Mouse (Mus musculus): ENCODE results near the gene Mepe. TPM values are rescaled to one million over a fixed set of nuclear protein-coding genes. Genes with fewer than 3 reads are reported as not detected.

Gene Mepe
- polyA plus RNA-seq, 1 experiment from 2014 or later, result not detected

DNA sequence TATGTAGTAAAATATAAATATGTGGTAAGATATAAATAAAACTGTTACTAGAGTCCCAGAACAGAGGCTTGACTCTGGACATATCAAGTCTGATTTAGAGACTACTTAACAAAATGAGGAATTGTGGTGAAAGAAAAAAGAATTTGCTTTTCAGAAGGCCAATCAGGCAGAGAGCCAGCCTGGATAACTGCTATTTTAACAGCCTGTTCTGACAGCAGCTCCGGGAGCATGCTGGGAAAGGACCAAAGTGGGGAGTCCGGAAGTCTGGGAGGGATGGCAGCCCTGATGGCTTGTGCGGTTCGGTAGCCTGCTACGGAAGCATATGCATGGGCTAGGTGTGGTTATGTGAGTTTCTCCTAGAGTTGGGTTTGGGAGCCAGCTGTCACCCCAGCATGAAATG lies 45.5 kb downstream of the Mepe start:
- Histone ChIP-seq H3K36me3 (no peaks in the 10 kb centered on the region), H3K4me3 (no peak overlapping the region), H3K27ac (replicated peaks) (no peak overlapping the region), H3K27me3 (ENCODE audit: low read depth, poor library complexity, severe bottlenecking) (no peaks in the 10 kb centered on the region), H3K9me3 (replicated peaks) (0 out of 2 replicates have a peak, but pooled peaks cover 3% of the 10 kb centered on the region), H3K4me1 (no peaks in the 10 kb centered on the region)
- 94% methylated on average over 5 of the region's 5 CpGs for WGBS
- no peak for DNase-seq (ENCODE audit: low spot score)

DNA sequence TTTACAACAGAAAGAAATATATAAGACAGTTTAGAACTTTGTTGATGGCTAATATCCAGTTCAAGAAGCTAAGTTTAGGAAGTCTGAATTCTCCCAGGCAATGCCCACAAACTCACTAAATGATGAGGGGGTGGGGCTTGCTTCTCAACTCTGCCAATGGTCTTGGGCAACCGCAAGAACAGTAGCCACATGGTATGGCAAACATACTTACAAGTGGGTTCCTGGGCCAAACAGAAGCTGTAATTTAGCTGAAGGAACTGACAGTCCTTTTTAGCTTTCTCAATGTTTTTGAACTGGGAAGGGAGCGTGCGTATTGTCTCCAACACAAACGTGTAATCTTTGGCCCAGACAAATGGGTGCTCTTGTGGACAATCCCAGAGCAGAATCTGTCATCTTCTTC lies 46.2 kb downstream of the Mepe start:
- Histone ChIP-seq H3K36me3 (no peaks in the 10 kb centered on the region), H3K4me3 (no peak overlapping the region)
- DNase-seq (ENCODE audit: low spot score), result no peak

DNA sequence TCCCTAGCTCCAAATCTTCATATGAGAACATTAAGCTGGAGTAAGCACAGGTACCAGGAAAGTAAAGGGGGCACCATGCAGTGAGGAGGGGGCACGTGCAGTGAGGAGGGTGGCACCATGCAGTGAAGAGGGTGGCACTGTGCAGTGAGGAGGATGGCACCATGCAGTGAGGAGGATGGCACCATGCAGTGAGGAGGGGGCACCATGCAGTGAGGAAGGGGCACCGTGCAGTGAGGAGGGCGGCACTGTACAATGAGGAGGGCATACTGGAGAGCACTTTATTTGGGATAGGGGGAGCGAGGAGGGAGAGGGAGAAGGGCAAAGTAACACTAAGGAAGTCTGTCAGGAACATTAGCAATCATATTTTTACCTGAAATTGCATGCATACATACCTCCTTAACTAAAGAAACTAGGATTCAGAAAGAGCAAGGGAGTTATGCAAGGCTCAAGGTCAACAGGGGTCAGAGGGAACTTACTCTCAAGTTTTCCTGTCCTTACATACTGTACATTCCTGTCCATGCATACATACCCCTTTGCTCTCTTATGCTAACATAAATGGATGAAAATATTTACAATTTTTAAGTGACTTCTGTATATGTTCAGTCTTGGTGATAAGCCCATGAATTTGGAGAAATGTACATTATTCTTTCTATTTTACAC lies 48.6 kb downstream of the Mepe start:
- H3K36me3 ChIP-seq, result no peaks in the 10 kb centered on the region
- no peak for DNase-seq (ENCODE audit: low spot score)
- H3K27me3 ChIP-seq (ENCODE audit: low read depth, poor library complexity, severe bottlenecking), result no peaks in the 10 kb centered on the region
- no peak overlapping the region for H3K4me3 ChIP-seq
- no peaks in the 10 kb centered on the region for H3K9me3 ChIP-seq (replicated peaks)
- WGBS, result 87% methylated on average over 4 of the region's 4 CpGs
- no peaks in the 10 kb centered on the region for H3K4me1 ChIP-seq
- H3K27ac ChIP-seq (replicated peaks), result no peak overlapping the region

More for the DNA sequence above, 46.2 kb downstream of the Mepe start:
- no peaks in the 10 kb centered on the region for H3K4me1 ChIP-seq
- 95% methylated on average over 4 of the region's 4 CpGs for WGBS
- no peaks in the 10 kb centered on the region for H3K27me3 ChIP-seq (ENCODE audit: low read depth, poor library complexity, severe bottlenecking)
- no peak overlapping the region for H3K27ac ChIP-seq (replicated peaks)
- 0 out of 2 replicates have a peak, but pooled peaks cover 3% of the 10 kb centered on the region for H3K9me3 ChIP-seq (replicated peaks)

DNA sequence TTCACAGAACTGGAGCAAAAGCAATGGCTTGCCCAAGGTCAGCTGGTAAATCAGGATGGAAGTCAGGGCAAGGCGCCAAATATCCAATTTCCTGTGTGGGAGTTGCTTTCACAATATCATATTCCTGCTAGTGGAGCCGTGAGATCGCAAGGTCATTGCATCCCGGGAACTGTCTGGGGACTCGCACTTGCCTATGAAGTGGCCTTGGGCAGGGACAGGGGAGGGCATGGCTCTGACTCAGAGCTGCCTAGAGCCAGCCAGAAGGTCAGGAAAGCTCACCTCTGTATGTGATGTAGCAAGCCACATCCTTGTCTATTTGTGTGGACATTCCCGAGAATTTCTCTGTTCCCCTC lies 49.2 kb downstream of the Mepe start:
- no peaks in the 10 kb centered on the region for H3K4me1 ChIP-seq
- no peak overlapping the region for H3K4me3 ChIP-seq
- no peak overlapping the region for H3K27ac ChIP-seq (replicated peaks)
- no peak for DNase-seq (ENCODE audit: low spot score)
- no peaks in the 10 kb centered on the region for H3K36me3 ChIP-seq
- no peaks in the 10 kb centered on the region for H3K27me3 ChIP-seq (ENCODE audit: low read depth, poor library complexity, severe bottlenecking)
- 78% methylated on average over 6 of the region's 6 CpGs for WGBS
- no peaks in the 10 kb centered on the region for H3K9me3 ChIP-seq (replicated peaks)

DNA sequence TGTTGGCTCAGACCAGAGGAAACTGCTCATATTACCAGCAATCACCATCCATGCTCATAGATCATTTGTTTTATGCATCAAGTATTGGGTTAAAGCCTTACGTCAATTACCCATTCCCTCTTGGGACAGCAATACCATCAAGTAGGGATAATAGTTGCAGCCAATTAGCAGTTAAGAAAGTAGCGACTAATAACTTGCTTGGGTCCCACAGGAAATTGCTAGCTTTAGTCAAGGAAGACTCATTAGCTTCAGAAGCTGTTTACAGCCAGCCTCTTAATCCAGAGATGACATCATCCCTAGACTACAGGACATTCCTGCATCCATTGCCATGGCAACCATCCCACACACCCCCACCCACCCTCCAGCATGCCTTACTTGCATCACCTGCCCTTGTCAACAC lies 50.0 kb downstream of the Mepe start:
- Histone ChIP-seq H3K4me3 (no peak overlapping the region), H3K4me1 (no peaks in the 10 kb centered on the region), H3K36me3 (no peaks in the 10 kb centered on the region), H3K27me3 (ENCODE audit: low read depth, poor library complexity, severe bottlenecking) (no peaks in the 10 kb centered on the region), H3K27ac (replicated peaks) (no peak overlapping the region), H3K9me3 (replicated peaks) (no peaks in the 10 kb centered on the region)
- DNase-seq (ENCODE audit: low spot score), result no peak
- 86% methylated on average over 2 of the region's 2 CpGs for WGBS

DNA sequence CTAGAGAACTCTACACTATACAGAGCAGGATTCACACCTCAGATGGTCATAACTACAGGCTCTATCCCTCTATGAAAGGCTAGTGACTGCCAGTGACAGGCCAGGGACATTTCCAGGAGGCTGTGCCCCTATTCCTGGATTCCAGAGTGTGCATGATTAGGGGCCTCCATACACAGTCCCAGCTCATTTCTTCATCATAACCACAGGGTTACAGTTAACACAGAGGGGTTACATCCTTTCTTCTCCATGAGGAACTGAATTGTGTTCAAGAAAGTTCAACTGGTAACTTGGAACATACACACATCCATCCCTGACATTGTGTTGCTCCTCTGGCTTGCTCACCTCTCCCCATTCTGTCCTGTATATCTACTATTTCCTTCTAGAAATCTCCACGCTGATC lies 51.8 kb downstream of the Mepe start:
- no peaks in the 10 kb centered on the region for H3K4me1 ChIP-seq
- DNase-seq (ENCODE audit: low spot score), result no peak
- no peak overlapping the region for H3K27ac ChIP-seq (replicated peaks)
- H3K9me3 ChIP-seq (replicated peaks), result no peaks in the 10 kb centered on the region
- H3K4me3 ChIP-seq, result no peak overlapping the region
- H3K27me3 ChIP-seq (ENCODE audit: low read depth, poor library complexity, severe bottlenecking), result no peaks in the 10 kb centered on the region
- H3K36me3 ChIP-seq, result no peaks in the 10 kb centered on the region
- WGBS, result 94% methylated on average over 1 of the region's 1 CpGs

DNA sequence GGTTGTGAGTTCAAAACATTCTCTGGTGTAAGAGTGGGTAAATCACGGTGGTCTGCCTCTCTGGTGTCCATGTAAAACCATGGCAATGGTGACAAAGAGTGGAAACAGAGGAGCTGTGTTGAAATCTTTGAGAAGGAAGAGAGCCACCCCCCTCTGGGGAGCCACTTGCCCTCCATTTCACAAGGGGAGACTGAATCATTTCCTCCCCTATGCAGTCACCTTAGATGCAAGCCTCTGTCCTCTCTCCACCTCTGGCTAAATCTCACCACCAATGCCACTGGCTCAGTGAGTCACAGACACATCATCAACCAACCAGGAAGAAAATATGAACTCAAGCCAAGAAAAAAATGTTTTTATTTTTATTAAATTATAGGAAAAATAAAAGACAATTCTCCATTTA lies 55.4 kb downstream of the Mepe start:
- Histone ChIP-seq H3K27ac (replicated peaks) (no peak overlapping the region), H3K9me3 (replicated peaks) (no peaks in the 10 kb centered on the region), H3K4me1 (no peaks in the 10 kb centered on the region), H3K36me3 (no peaks in the 10 kb centered on the region), H3K27me3 (ENCODE audit: low read depth, poor library complexity, severe bottlenecking) (no peaks in the 10 kb centered on the region), H3K4me3 (no peak overlapping the region)
- no peak for DNase-seq (ENCODE audit: low spot score)
- 91% methylated on average over 1 of the region's 1 CpGs for WGBS

DNA sequence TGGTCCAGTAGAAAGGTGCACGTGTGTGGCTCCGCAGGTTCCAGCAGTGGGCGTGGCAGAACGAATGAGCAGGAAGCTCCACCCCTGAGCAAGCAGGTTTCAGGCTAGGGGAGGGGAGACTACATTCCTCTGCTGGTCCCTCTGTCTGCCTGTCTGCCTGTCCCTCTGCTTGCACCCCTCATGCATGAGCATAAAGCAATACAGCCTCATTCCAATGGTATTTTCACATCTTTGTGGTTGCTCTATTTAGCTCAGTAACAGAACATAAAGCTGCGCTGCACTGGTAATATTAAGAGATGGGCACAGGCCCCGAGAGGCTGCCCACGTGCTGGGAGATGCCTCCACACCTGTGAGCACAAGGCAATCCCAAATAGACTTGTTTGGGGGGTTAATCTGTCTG lies 56.5 kb downstream of the Mepe start:
- Histone ChIP-seq H3K9me3 (replicated peaks) (no peaks in the 10 kb centered on the region), H3K27ac (replicated peaks) (no peak overlapping the region), H3K36me3 (no peaks in the 10 kb centered on the region), H3K4me1 (no peaks in the 10 kb centered on the region), H3K4me3 (no peak overlapping the region), H3K27me3 (ENCODE audit: low read depth, poor library complexity, severe bottlenecking) (no peaks in the 10 kb centered on the region)
- no peak for DNase-seq (ENCODE audit: low spot score)
- WGBS, result 65% methylated on average over 5 of the region's 7 CpGs

DNA sequence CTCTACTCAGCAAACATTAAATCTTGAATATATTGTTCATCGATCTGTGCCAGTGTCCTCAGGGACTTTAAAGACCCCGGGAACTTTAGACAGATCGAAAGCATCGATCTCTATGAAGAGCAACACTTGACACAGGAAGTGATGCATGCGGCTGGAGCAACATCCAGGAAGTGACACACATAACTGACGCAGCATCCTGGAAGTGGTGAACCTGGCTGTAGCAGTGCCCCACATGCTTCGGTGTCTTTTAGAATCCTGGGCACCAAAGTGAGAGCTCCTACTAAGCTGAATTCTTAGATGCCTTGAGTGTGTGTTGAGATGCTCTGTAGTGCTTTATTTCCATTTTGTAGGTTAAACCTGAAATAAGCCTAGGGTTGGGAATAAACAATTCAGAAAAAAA lies 59.4 kb downstream of the Mepe start:
- Histone ChIP-seq H3K27me3 (ENCODE audit: low read depth, poor library complexity, severe bottlenecking) (no peaks in the 10 kb centered on the region), H3K4me3 (no peak overlapping the region), H3K27ac (replicated peaks) (no peak overlapping the region), H3K36me3 (no peaks in the 10 kb centered on the region), H3K4me1 (no peaks in the 10 kb centered on the region), H3K9me3 (replicated peaks) (no peaks in the 10 kb centered on the region)
- no peak for DNase-seq (ENCODE audit: low spot score)
- 94% methylated on average over 7 of the region's 7 CpGs for WGBS

DNA sequence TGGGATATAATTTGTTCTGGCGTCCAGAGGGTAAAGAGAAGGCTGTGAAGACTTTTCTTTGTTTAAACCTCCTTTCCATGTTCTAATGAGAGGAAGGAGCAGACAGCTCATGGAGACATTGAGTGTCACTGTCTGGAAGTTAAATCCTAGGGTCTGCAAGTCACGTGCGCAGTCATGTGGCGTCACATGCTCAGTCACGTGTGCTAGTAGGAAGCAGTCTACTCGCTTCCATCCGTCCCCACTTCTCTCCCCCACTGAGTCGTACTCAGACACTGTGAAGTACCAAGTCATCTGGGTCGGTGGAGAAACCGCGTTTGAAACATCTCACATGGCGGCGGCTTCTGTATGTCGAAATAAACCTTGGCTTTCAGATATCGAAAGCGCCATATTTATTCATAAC lies 60.4 kb downstream of the Mepe start:
- no peak for DNase-seq (ENCODE audit: low spot score)
- 95% methylated on average over 16 of the region's 16 CpGs for WGBS
- no peaks in the 10 kb centered on the region for H3K27me3 ChIP-seq (ENCODE audit: low read depth, poor library complexity, severe bottlenecking)
- H3K36me3 ChIP-seq, result no peaks in the 10 kb centered on the region
- no peak overlapping the region for H3K27ac ChIP-seq (replicated peaks)
- no peaks in the 10 kb centered on the region for H3K4me1 ChIP-seq
- no peaks in the 10 kb centered on the region for H3K9me3 ChIP-seq (replicated peaks)
- no peak overlapping the region for H3K4me3 ChIP-seq

DNA sequence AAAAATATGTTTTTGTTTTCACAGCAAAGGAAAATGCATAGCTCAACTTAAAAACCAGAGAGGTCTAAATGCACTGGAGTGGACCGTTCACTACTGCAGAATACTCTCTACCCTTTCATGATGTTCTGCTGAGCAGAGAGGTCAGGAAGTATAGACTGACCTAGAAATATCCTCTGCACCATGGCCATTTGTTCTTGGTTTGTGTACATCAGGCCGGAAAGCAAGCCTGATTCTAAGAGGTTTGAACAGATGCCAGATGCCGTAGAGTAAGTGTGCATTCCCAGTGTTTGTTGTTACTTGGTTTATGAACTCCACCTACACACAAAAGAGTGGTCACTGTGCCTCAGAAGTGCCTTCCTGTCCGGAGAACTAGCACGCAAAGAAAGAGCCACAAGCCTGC lies 61.8 kb downstream of the Mepe start:
- Histone ChIP-seq H3K27me3 (ENCODE audit: low read depth, poor library complexity, severe bottlenecking) (no peaks in the 10 kb centered on the region), H3K9me3 (replicated peaks) (no peaks in the 10 kb centered on the region), H3K36me3 (no peaks in the 10 kb centered on the region), H3K4me1 (no peaks in the 10 kb centered on the region), H3K4me3 (no peak overlapping the region), H3K27ac (replicated peaks) (no peak overlapping the region)
- 84% methylated on average over 5 of the region's 5 CpGs for WGBS
- no peak for DNase-seq (ENCODE audit: low spot score)

Small RNA genes within 50 kb of the gene (microRNA-seq; reads per million reads assigned to microRNA genes)
- not detected for gene Gm23616

Other genes with a start within 250 kb of the Mepe start
- gene Gm17660, start 247.7 kb upstream of the Mepe start, polyA plus RNA-seq (2016; fragmentation: Nextera tagmentation; extraction: Ambion mirVana), result not detected in 2 replicates
- 30.0 and 42.1 TPM in 2 replicates for gene Sparcl1, start 211.6 kb upstream of the Mepe start, polyA plus RNA-seq (2016; fragmentation: Nextera tagmentation; extraction: Ambion mirVana)
- gene Dspp, start 154.6 kb upstream of the Mepe start, polyA plus RNA-seq (2016; fragmentation: Nextera tagmentation; extraction: Ambion mirVana), result not detected in 2 replicates
- 0.63 and 1.7 TPM in 2 replicates for gene Dmp1, start 122.7 kb upstream of the Mepe start, polyA plus RNA-seq (2016; fragmentation: Nextera tagmentation; extraction: Ambion mirVana)
- 0.05 and 0.12 TPM in 2 replicates for gene Ibsp, start 26.2 kb upstream of the Mepe start, polyA plus RNA-seq (2016; fragmentation: Nextera tagmentation; extraction: Ambion mirVana)
- gene Spp1, start 109.8 kb downstream of the Mepe start, polyA plus RNA-seq (2016; fragmentation: Nextera tagmentation; extraction: Ambion mirVana), result 2.9 and 4.0 TPM in 2 replicates
- gene Pkd2, start 134.1 kb downstream of the Mepe start, polyA plus RNA-seq (2016; fragmentation: Nextera tagmentation; extraction: Ambion mirVana), result 7.1 and 8.5 TPM in 2 replicates
- gene BC005561, start 183.0 kb downstream of the Mepe start, polyA plus RNA-seq (2016; fragmentation: Nextera tagmentation; extraction: Ambion mirVana), result 14.0 and 14.1 TPM in 2 replicates

Measured in midbrain, embryonic 10.5 days (tissue).